Mouse (Mus musculus): ENCODE measurements around the gene Mgat5. TPM values are rescaled to one million over a fixed set of nuclear protein-coding genes. Genes with fewer than 3 reads are reported as not detected.

Gene Mgat5
- polyA plus RNA-seq, 1 experiment = 13.1 TPM

DNA sequence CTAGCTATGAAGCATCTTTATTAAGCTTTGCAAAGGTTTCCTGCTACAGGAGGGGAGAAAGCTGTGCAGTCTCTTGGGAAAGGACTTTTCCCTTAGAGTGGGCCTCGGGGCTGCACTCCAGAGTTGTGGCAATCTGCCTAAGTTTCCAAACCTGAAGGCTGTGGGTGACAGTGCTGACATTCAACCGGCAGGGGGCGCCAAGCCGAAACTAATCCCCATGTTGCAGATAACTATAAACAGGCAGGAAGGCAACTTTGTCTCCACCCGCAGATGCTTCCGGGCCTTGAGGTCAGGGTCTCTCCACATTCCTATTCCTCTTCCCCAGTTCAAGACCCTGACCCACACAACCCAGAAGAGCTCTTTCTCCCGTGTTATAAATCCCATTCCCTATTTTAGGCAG lies 280.0 kb downstream of the Mgat5 start:
- H3K4me1 ChIP-seq (ENCODE audit: control insufficient read depth, insufficient read depth, low read length) = no peaks in the 10 kb centered on the region
- H3K27ac ChIP-seq (ENCODE audit: insufficient read depth, low read depth, low read length) = no peak overlapping the region
- 48% methylated on average over 7 of the region's 7 CpGs for WGBS
- peak; percentile 45 for DNase-seq
- no peak for TF ChIP-seq POLR2A (IDR thresholded peaks at IDR 0.05; ENCODE audit: low read depth, low read length)
- TF ChIP-seq CTCF (conservative IDR thresholded peaks at IDR 0.05; ENCODE audit: insufficient read depth, insufficient read length, low read depth, low read length) = peak; percentile 63
- H3K27me3 ChIP-seq (replicated peaks; ENCODE audit: control insufficient read depth, insufficient read depth, low read length) = no peaks in the 10 kb centered on the region
- no peaks in the 10 kb centered on the region for H3K36me3 ChIP-seq (ENCODE audit: control insufficient read depth, insufficient read depth, low read length)
- no peak overlapping the region for H3K4me3 ChIP-seq (ENCODE audit: insufficient read depth, low read depth, low read length)

- DNase-seq = peak; percentile 33
- Histone ChIP-seq H3K27ac (ENCODE audit: insufficient read depth, low read depth, low read length) (no peak overlapping the region), H3K36me3 (ENCODE audit: control insufficient read depth, insufficient read depth, low read length) (no peaks in the 10 kb centered on the region), H3K4me1 (ENCODE audit: control insufficient read depth, insufficient read depth, low read length) (no peaks in the 10 kb centered on the region), H3K4me3 (ENCODE audit: insufficient read depth, low read depth, low read length) (no peak overlapping the region), H3K27me3 (replicated peaks; ENCODE audit: control insufficient read depth, insufficient read depth, low read length) (no peaks in the 10 kb centered on the region)
- TF ChIP-seq POLR2A (IDR thresholded peaks at IDR 0.05; ENCODE audit: low read depth, low read length) = no peak
- peak; percentile 57 for TF ChIP-seq CTCF (conservative IDR thresholded peaks at IDR 0.05; ENCODE audit: insufficient read depth, insufficient read length, low read depth, low read length)
- WGBS = 80% methylated on average over 4 of the region's 4 CpGs
These were observed 282.3 kb downstream of the Mgat5 start for GRCm38 (mm10) chr1:127487161-127487560.

DNA sequence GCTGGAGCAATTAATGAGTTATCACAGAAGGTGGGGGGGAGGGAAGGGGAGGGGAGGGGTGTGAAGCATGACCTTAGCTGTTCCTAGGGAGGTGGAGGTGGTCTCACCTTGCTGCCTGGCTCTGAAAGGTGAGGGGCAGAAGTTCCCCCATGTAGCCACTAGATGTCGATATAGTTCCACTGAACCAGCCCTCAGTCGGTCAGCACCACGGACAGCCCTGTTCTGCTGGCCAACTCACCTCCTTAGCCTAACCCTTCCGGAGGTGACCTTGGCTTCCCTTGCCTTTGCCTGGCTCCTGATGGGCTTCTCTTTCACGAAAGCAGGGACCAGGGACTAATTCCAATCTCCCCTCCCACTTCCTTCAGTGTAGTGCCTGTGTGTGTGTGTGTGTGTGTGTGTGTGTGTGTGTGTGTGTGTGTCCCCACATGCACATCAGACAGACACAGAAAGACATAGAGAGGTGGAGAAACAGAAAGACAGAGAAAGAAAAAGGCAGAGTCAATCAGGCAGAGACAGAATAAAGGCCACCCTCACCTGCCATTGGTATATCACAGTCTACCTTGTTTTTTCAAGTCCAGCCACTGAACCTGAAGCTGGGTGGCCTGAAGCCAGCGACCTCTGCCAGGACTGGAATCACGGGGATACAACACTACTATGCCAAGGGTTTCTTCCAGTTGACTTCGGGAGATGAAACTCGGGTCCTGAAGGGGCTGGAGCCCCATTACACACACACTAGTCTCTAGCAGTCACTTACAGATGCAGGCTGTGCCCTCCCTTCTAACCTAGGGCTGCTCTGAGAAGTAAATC lies 292.1 kb downstream of the Mgat5 start:
- 27% methylated on average over 9 of the region's 9 CpGs for WGBS
- Histone ChIP-seq H3K27me3 (replicated peaks; ENCODE audit: control insufficient read depth, insufficient read depth, low read length) (no peaks in the 10 kb centered on the region), H3K27ac (ENCODE audit: insufficient read depth, low read depth, low read length) (no peak overlapping the region), H3K4me1 (ENCODE audit: control insufficient read depth, insufficient read depth, low read length) (no peaks in the 10 kb centered on the region), H3K36me3 (ENCODE audit: control insufficient read depth, insufficient read depth, low read length) (no peaks in the 10 kb centered on the region), H3K4me3 (ENCODE audit: insufficient read depth, low read depth, low read length) (no peak overlapping the region)
- DNase-seq = peak; percentile 75
- no peak for TF ChIP-seq POLR2A (IDR thresholded peaks at IDR 0.05; ENCODE audit: low read depth, low read length)
- TF ChIP-seq CTCF (conservative IDR thresholded peaks at IDR 0.05; ENCODE audit: insufficient read depth, insufficient read length, low read depth, low read length) = peak; percentile 100

DNA sequence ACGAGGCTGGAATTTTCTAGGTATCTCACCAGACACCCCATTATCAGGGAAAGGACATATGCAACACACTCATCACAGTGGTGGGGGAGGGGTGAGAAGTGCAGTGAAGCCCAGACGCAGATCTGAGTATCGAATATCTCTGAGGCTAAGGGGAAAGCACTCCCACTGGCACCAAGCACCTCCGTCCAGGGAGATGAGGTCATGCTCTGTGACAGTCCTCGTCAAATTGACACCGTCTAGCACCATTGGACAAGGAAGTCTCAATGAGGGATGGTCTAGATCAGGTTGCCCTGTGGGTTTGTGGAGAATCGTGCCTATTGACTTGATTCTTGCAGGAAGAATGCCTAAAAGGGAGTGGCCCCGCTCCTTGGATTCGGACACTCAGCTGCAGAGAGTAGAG lies 293.9 kb downstream of the Mgat5 start:
- Histone ChIP-seq H3K4me3 (ENCODE audit: insufficient read depth, low read depth, low read length) (no peak overlapping the region), H3K27ac (ENCODE audit: insufficient read depth, low read depth, low read length) (no peak overlapping the region), H3K27me3 (replicated peaks; ENCODE audit: control insufficient read depth, insufficient read depth, low read length) (no peaks in the 10 kb centered on the region), H3K36me3 (ENCODE audit: control insufficient read depth, insufficient read depth, low read length) (no peaks in the 10 kb centered on the region), H3K4me1 (ENCODE audit: control insufficient read depth, insufficient read depth, low read length) (no peaks in the 10 kb centered on the region)
- DNase-seq = no peak
- WGBS = 29% methylated on average over 9 of the region's 9 CpGs
- TF ChIP-seq CTCF (conservative IDR thresholded peaks at IDR 0.05; ENCODE audit: insufficient read depth, insufficient read length, low read depth, low read length) (no peak), POLR2A (IDR thresholded peaks at IDR 0.05; ENCODE audit: low read depth, low read length) (no peak)

GRCm38 (mm10) chr1:127500219-127500618 lies 295.4 kb downstream of the Mgat5 start:
- WGBS = 9% methylated on average over 8 of the region's 8 CpGs
- Histone ChIP-seq H3K36me3 (ENCODE audit: control insufficient read depth, insufficient read depth, low read length) (no peaks in the 10 kb centered on the region), H3K4me3 (ENCODE audit: insufficient read depth, low read depth, low read length) (no peak overlapping the region), H3K27ac (ENCODE audit: insufficient read depth, low read depth, low read length) (no peak overlapping the region), H3K4me1 (ENCODE audit: control insufficient read depth, insufficient read depth, low read length) (no peaks in the 10 kb centered on the region), H3K27me3 (replicated peaks; ENCODE audit: control insufficient read depth, insufficient read depth, low read length) (no peaks in the 10 kb centered on the region)
- peak; percentile 73 for DNase-seq
- TF ChIP-seq CTCF (conservative IDR thresholded peaks at IDR 0.05; ENCODE audit: insufficient read depth, insufficient read length, low read depth, low read length) (peak; percentile 85), POLR2A (IDR thresholded peaks at IDR 0.05; ENCODE audit: low read depth, low read length) (no peak)

DNA sequence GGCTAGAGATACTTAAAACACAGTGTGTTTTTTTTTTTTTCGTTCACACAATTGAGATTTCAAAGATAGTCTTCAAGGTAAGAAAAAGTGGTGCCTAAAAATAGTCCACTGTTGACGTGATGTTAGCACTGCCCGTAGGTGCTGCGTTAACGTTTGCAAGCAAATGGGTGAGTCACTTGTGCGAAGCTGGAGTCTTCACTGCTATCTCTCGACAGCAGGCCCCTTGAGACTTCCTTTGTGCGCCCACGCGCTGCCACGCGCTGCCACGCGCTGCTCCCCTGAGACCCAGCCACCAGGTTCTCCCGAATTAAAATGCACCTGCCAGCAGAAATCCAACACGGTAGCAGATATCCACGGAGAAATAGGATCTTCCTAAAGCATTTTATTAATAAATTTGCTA lies 295.9 kb downstream of the Mgat5 start:
- no peaks in the 10 kb centered on the region for H3K27me3 ChIP-seq (replicated peaks; ENCODE audit: control insufficient read depth, insufficient read depth, low read length)
- H3K4me1 ChIP-seq (ENCODE audit: control insufficient read depth, insufficient read depth, low read length) = no peaks in the 10 kb centered on the region
- H3K27ac ChIP-seq (ENCODE audit: insufficient read depth, low read depth, low read length) = no peak overlapping the region
- TF ChIP-seq POLR2A (IDR thresholded peaks at IDR 0.05; ENCODE audit: low read depth, low read length) (no peak), CTCF (conservative IDR thresholded peaks at IDR 0.05; ENCODE audit: insufficient read depth, insufficient read length, low read depth, low read length) (no peak)
- H3K4me3 ChIP-seq (ENCODE audit: insufficient read depth, low read depth, low read length) = no peak overlapping the region
- WGBS = 80% methylated on average over 17 of the region's 17 CpGs
- H3K36me3 ChIP-seq (ENCODE audit: control insufficient read depth, insufficient read depth, low read length) = no peaks in the 10 kb centered on the region
- no peak for DNase-seq

GRCm38 (mm10) chr1:127507042-127507650 lies 302.3 kb downstream of the Mgat5 start:
- no peaks in the 10 kb centered on the region for H3K36me3 ChIP-seq (ENCODE audit: control insufficient read depth, insufficient read depth, low read length)
- H3K27ac ChIP-seq (ENCODE audit: insufficient read depth, low read depth, low read length) = no peak overlapping the region
- TF ChIP-seq CTCF (conservative IDR thresholded peaks at IDR 0.05; ENCODE audit: insufficient read depth, insufficient read length, low read depth, low read length) (no peak), POLR2A (IDR thresholded peaks at IDR 0.05; ENCODE audit: low read depth, low read length) (no peak)
- H3K27me3 ChIP-seq (replicated peaks; ENCODE audit: control insufficient read depth, insufficient read depth, low read length) = no peaks in the 10 kb centered on the region
- H3K4me3 ChIP-seq (ENCODE audit: insufficient read depth, low read depth, low read length) = no peak overlapping the region
- no peaks in the 10 kb centered on the region for H3K4me1 ChIP-seq (ENCODE audit: control insufficient read depth, insufficient read depth, low read length)
- no peak for DNase-seq
- 76% methylated on average over 10 of the region's 10 CpGs for WGBS
